Mouse (Mus musculus): ENCODE results near the gene Polr1e. TPM values are rescaled to one million over a fixed set of nuclear protein-coding genes. Genes with fewer than 3 reads are reported as not detected.
"Not testable (repeated sequence)": the region's sequence is repeated elsewhere in the genome, so short reads cannot be mapped to it uniquely, and the experiment has no call there.

Polr1e gene
- 10 to 100 TPM; 41.6 to 45.0 TPM for total RNA-seq (2021)

DNA sequence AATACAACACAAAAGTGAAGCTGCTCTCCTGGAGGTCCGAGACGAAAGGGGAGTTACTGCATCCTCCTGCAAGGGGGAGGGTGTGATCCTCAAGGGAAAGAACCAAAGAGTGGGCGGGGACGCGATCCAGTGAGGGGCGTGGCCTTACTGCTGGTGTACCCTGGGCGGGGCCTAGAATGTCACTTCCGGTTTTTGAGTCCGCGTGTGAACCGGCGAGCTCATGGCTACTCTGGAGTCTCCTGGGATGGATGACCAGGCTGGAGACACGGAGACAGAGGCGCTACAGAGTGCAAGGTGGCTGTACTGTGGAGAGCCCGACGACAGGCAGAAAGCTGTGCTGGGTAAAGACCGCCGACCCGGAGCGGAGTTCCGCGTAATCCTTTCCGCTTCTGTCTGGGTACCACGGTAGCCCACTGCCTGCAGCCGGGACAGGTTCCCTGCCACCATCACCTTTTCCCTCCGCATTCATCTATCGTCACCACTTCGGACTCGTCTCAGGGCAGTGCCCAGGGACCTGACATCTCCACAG is at the start of gene Polr1e:
TSS of gene Polr1e (plus strand) at position 132 of the 529 bp plus-strand sequence.
- peak; percentile 95 for DNase-seq

DNA sequence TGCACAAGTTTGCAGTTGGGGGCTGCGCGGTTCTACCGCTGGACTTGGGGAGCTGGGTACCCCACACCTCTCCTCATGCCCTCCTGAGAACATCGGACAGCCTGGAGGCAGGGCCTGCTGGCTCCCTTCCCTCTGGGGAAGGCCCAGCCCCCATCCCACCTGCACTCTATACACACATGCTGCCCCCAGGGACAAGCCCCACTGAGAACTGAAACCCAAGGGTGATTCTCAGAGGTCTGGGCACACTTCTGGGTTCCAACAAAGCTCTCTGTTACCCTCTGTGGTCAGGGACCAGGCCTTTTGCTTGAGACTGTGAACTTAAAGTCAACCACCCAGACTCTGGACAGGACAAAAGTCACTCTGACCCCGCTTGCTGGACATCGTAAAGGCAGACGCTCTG is 48.3 kb upstream of the Polr1e start:
- DNase-seq: no peak

DNA sequence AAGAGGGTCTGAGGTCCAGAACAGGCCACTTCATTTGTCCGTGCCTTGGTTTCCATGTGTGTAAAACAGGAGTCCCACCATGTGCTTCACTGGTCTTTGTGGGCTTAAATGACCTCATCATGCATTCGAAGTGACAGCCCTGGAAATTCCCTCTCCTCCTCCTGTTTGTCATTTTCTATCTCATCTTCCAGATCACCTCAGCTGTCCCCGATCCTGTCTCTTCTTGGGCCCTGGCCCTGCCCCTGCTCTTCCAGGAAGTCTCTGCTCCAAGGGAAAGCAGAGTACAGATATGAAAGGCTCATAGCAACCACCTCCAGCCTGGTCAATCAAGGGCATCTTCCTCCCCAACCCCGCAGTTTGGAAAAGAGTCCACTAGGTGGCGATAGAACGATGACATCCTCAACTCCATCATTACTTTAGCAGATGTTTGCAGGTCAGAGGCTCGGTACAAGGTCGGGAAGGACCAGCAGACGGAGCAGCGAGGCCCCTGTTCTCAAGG is 47.7 kb upstream of the Polr1e start:
- DNase-seq: peak; percentile 70

DNA sequence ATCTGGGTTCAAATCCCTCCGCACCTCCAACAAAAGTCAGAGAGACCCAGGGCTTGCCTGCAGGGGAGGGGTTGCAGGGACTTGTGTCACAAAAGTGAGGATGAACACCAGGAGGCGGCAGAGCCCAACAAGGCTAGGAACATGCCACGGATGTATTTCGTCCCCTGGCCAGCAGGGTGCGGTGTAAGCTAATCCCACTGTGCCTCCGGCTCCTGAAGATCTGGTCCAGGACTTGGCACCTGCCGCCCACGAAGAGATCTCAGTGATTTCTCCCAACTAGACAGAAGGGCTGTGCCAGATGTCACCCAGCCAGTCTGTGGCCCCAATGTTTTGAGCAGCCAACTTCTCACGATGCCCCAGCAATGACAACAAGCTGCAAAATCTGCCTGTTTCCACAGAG is 44.9 kb upstream of the Polr1e start:
- peak; percentile 93 for DNase-seq

DNA sequence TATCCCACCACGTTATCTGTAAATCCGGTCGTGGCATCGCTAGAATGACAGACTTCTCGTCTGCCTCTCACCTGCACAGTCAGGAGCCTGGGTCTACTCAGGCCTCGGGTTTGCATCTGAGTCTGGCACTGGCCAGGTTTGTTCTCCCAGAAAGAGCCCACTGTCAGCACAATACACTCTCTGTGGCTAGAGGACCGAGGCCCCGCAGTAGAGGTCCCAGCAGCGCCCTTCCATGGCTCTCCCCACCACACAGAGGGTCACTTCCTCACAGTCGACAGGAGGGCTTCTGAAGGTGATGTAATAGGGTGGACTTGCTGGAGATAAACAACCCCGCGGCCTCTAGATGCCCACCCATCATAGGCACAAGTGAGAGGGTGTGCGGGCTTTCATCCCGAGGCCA is 44.5 kb upstream of the Polr1e start:
- no peak for DNase-seq

DNA sequence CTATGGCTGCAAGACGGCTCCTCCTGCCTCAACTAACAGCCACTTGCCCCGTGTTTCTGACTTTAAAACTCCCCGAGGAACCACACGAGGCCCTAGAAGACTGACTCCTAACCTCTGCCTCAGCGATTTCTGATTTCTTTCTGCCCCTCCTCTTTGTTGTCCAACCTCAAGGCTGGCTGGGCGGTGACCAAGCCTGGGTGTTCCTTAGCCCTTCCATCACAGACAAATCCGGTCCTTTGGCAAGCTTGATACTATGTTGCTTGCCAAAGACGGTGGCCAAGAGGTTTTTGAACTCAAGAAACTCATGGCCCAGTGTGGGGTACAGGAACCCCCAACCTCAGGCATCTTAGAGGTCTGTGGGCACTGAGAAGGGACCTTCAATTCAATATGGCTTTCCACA is 44.1 kb upstream of the Polr1e start:
- no peak for DNase-seq

DNA sequence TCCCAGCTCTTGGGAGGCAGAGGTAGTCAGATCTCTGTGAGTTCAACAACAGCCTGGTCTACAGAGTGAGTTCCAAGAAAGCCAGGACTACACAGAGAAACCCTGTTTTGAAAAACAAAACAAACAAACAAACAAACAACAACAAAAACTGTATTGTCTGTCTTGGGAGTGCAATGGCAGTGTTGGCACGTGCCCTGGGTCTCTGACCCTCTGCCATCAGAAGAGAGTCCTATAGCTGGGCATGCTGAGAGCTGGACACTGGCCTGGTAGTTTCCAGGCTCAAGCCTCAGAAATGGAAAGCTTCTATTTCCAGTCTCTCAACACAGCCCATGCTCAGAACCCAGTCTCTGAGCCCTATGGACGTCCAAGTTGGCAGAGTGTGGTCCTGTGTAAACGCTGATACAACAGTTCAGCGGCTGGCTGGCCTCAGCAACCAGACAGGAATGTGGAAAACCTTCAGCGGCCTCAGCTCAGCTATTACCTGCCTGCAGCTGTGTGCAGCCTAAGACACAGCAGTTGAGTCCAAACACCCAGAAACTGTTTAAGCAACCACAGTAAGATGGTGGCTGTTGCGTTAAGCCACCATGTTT is 42.3 kb upstream of the Polr1e start:
- no peak for DNase-seq

DNA sequence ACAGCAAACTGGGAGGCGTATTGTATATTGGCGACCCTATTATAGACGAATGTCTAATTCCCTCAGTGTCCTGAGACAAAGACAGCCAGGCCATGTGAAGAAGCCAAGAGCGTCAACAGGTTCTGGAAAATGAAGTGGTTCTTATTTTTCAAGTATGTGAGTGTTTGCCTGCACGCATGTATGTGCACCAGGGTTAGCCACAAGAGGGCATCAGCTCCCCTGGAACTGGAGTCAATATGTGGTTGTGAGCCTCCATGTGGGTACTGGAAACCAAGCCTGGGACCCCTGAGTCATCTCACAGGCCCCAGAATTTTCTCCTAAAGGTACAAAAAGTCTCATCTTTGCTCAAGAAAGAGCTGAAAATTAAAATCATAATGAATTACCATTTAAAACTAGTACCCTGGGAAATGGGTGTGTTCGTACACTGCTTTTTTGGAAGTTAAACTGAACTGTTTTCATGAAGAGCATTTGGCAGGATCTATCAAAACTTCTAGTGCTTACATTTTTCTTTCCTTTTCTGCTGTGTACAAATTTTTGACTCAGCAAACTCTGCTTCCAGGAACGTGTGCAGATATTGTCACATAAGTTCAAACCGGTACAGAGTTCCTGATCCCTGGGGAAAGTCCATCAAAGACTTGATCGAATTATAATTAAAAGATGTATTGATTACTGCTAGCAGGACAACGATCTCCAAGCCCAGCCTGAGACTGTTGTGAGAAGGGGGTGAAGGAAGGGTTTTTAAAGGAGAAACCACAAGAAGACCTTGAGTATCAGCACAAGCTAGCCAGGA is 41.3 kb upstream of the Polr1e start:
- no peak for DNase-seq

DNA sequence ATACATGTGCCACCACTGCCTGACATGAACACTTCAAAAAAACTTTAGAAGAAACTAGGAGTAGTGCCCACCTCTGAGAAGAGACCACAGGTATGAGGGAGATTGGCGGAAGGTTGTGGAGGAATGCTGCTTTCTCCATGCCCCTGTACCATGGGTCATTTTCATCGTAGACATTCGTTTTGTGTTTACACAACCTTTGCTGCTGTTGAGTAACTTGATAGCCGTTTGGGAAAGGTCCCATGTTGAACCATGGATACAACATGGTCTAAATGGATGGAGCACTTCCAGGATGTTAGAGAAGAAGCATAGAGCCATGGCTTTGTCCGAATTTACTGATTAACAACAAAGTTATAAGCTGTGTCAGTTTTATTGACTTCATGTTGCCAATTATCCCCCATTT is 40.2 kb upstream of the Polr1e start:
- no peak for DNase-seq

DNA sequence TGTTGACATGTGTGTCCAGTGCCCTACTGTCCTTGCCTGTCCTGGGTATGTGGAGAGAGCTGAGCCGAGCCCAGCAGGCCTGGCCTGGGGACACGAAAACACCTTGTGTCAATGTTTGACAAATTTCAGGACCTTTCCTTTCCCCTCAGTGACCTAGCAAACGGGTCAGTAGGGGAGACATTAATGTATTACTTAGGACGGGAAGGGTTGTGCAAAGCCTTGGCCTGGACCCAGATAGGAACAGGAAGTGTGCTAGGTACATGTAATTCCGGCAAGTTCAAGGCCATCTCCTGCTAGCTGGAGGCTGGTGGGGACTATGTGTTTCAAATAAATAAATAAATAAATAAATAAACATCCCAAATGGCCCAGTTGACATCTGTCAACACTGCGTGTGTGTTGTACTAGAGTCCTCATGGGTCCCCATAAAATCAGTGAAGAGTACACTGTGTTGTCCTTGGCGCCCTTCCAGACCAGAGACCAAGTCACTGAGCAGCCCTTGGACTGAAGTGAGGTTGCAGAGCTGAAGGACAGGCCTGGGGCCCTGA is 38.5 kb upstream of the Polr1e start:
- peak; percentile 27 for DNase-seq

DNA sequence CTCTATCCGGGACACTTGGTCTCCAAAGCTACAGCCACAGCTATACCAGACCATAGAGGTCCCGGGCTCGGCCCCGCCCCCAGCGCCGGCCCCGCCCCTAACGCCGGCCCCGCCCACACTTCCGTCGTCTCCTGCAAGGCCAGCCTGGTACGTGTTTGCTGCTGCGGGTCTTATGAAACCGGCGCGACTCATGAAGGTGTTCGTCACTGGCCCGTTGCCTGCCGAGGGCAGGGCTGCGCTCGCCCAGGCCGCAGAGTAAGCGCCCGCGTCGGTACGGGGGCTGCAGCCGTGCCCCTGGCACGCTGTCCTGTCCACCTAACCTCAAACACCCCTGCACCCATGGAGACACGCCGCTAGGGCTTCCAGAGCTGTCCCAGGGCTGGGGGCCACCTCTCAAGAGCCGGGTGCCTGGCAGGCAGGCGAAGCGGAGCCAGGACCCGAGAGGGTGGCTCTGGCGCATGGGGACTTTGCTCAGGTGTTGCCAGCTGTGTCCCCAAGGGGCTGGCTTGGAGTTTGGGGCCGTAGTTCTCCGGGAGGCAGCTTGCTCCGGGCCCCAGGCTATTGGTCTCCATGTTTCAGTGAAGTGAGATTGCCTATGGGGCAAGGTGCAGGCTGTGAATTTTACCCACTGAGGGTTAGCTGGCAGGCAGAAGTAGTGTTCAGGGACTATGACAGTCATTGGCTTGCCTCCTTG is 37.0 kb upstream of the Polr1e start, which contains the start of gene Grhpr:
TSS of gene Grhpr (plus strand) at position 116 of the 694 bp plus-strand sequence.
- DNase-seq: peak; percentile 87

DNA sequence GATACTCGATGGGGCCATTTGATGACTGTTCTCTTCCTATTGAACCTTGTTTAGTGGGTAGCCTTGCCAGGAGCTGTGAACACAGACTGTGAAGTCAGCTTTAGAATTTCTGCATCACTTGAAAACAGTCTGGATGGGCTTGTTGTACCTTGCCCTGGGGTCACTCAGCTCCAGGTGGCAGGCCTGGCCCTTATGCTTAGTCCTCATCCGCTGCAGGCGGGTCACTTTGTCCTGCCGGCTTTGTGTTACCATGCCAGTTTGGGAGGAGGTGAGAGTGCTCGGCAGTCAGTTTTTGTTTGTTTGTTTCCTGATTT is 36.5 kb upstream of the Polr1e start:
- no peak for DNase-seq

DNA sequence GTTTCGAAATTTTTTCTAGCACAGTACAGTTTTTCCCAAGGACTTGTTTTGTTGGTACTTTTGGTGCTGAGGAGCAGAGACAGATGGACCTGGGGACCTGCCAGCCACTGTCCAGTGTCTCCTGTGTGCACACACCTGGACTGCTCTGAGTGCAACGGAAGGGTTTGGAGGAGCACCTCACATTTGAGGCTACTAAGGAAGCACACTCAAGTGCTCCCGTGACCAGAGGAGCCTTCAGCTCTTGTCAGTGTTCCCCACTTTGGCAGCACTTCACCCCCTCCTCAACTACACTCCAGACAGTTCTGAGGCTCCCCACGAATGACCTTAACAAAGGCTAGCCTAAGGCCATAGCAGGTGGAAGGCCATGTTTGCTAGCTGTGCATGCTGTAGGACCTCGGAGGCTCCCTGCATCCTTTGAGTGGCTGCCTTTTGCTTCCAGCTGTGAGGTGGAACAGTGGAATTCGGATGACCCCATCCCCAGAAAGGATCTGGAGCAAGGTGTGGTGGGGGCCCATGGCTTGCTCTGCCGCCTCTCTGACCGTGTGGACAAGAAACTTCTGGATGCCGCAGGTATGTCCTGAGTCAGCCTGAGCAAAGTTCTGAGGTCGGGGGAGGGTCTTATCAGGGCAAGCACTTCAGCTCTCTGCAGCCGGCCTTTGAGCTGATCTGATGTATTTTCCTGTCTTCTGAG is 35.8 kb upstream of the Polr1e start:
- no peak for DNase-seq

DNA sequence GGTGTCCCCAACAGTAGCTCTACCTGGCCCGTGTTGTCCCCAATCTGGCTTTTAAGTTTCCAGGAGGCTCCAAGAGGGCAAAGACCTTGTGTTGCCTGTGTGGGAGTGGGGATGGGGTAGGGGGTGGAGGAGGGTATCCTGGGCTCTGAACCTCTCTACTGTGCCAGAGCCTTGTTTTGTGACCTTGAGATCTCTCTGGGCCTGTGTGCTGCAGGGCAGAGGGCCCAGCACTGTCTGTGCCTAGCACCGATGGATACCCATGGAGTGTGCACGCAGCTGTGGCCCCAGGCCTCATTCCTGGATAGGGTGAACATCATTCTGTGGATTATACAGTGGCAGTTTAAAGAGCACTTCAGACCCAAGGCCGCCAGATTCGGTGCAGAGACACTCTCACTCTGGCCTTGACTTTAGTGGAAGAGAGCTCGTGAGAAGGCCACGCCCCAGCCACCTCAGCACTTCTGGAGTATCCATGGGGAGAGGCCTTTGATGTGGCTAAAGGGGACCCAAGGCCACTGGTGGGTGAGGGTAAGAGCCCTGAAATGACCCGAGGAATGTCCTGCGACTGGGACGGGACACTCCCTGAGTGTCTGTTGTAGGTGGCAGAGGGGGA is 35.1 kb upstream of the Polr1e start:
- no peak for DNase-seq

DNA sequence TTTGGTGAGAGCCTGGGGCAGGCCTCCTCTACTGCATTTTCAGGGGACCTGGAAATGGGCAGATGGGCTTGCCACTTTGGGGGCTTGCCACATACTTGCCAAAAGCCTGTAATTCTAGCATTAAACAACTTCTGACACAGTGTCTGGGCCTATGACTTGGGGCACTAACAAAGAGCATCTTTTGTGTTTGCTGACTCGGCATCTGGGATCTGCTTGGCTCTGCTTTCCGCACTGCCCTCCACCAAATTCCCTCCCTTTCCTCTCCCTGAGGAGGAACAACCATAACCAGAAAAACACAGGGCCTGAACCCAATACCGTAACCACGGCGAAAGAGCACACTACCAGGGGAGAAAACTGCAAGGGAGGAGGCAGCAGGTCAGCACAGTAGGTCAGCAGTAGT is 27.8 kb upstream of the Polr1e start:
- DNase-seq: no peak

DNA sequence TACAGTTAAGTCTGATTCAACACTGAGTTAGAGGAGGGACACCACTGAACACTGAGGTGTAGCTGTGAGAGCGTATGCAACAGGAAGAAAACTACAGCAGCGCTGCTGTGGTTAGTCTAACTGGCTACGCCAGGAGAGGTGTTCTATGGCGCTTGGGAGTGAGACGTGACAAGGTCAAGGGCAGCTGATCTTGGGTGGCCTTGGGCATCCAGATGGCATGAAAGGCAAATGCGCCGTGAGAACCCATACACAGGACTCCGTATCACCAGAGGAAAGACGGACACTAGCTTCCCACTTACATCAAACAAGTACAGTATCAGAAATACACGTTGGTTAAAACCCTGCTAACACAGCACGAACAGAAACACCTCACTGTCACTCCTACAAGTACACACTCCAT is 26.1 kb upstream of the Polr1e start:
- not testable (repeated sequence) for DNase-seq

DNA sequence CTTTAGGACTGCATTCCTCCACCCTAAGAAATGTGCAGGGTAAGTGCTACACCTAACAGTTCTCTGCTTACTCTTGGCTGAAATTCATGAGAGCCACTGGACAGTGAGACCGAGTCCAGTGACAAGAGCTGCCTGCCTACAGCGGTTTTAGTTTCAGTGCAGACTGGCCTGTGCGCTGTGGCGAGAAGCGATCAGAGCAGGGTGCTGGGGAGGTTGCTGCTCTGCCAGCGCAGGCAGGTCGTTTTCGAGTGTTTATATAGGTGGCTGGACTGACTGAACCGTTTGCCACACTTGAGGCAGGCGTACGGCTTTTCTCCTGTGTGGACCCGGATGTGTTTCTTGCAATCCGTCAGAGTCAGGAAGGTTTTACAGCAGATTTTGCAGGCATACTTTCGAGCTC is 25.2 kb upstream of the Polr1e start:
- DNase-seq: not testable (repeated sequence)

DNA sequence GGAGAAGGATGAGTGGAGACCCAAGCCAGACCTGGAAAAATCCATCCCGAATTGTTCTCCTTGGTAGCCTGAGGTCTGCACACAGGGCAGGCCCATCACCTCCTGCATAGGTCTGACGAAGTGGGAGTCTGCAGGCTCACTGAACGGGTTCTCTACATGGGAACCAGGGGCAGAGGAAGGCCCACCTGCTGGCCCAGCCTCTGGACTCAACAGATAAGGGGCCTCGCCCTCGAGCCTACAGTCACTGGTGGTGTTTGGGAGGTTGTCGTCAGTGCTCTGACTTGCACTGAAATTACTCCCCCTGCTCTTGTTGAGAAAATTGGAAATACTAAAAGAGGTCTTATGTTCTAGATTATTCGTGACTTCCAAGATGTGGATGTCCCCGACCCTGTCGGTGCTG is 24.5 kb upstream of the Polr1e start:
- DNase-seq: no peak

DNA sequence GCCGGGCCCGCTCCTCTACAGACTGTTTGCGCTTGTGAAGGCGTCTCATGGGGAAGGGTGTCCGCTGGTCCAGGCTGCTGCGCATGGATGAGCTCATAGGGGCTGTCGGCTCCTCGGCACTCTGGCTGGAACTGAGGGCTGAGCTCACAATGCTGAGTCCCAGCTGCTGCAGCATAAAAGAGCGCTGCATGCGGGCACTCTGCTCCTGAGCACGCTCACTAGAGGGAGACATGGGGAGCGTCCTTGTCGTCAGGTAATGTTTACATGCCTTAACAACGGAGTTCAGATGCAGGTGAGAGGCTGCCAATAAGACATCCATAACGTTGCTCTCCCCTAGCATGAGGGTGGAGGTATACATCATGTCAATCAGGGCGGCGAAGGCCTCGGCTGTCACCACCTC is 23.6 kb upstream of the Polr1e start:
- no peak for DNase-seq

DNA sequence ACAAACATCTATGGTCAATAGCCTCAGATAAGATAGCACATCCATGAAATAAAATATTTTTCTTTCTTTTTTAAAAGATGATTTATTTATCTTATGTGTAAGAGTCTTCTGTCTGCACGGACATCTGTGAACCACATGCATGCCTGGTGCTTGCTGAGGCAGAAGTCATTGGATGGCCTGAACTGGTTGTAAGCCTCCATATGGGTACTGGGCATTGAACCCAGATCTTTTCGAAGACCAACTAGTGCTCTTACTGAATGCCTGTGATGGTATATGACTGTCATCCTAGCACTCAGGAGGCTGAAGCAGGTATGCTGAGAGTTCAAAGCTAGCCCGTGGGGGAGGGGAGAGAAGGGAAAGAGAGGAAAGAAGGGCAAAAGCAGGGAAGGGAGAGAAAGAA is 20.3 kb upstream of the Polr1e start:
- DNase-seq: no peak

DNA sequence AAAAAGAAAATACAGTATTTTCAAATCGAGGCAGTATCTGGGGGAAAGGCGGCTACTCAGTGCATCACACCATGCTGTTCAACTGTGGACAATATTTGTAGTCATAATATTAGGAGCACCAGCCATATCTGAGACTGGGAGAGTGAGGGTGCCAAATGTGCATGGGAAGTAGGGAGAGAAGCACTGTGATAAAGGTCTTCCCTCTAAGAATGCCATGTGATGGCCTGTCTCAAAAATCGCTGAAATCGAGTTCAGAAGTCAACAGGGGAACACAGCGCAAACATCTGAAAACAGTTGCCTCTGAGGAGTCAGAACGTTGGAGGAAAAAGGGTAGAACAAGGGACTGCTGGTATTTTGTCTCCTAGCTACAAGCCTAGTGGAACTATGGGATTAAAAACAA is 18.4 kb upstream of the Polr1e start:
- DNase-seq: no peak

DNA sequence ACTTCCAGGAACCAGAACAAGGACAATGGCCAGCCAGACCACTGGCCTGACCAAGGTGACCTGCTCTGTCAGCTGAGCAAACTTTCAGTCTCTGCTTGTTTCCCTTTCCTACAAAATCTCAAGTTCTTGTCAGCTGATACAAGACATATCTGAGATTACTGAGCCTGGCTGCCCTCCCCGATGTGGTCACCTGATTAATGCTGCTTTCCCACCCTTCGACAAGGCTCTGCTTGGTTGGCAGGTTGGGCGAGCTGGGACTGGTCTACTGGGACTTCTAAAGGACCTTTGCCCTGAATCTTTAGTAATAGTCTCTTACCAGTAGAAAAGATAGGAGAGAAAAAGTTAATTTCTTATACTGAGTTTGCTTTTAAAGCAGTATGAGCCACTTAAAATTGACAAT is 12.9 kb upstream of the Polr1e start:
- DNase-seq: no peak
